21 mouse cellular contexts compared by ENCODE assay signal in the genomic region with DNA sequence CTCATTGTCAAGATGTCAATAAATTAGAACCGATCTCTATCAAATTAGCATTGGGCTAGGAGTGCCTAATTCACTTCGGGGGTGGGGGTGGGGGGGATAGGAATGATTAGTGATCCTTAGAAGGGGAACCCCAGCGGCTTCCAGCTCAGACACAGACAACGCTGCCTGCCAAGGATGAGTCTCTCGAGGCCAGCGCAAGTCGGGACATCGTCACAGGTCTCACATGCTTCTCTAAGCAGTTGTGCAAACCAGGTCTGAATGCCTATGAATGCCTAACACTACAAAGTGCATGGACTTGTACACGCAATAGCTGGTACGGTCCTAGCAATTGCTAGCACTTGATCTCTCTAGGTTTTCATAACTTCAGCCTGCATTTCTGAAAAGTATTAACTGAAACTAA.
DNase-seq lines count a peak whose midpoint lies in the region; ATAC-seq lines count a peak whose summit lies in the region.
"Had no signal": no experiment of that assay in that cellular context is flagged by ENCODE, and none has a peak within 500 bp of the region (broad histone marks: within the 10 kb centered on the region; RNA-seq: fewer than 3 reads in every experiment).

No protein-coding gene starts in this region.

- peaks cover 14% of the 10 kb centered on the region; the same call in 1 of the 2 replicates for H3K36me3 ChIP-seq in heart, embryonic 10.5 days
- H3K36me3 ChIP-seq in midbrain, embryonic 11.5 days (ENCODE audit: control insufficient read depth, insufficient read depth, low read length), result no peaks in the 10 kb centered on the region
- H3K36me3 ChIP-seq in midbrain, embryonic 16.5 days (ENCODE audit: control insufficient read depth, insufficient read depth, low read length), result peaks cover 3% of the 10 kb centered on the region; the same call in 1 of the 2 replicates

- peak; percentile 33 for DNase-seq in adrenal gland, adult 2 months
- DNase-seq in adrenal gland, postnatal 10 days, result no peak
- DNase-seq in adrenal gland, postnatal 14 days, result peak; percentile 38
- no peak for DNase-seq in adrenal gland, postnatal 25 days
- DNase-seq in heart, embryonic 10.5 days (ENCODE audit: low spot score), result peak; percentile 39
- DNase-seq in heart, postnatal 36 days, result no peak
- peak; percentile 75 for DNase-seq in midbrain, embryonic 11.5 days (ENCODE audit: low spot score, missing footprints)
- DNase-seq: adrenal gland, adult 8-10 months; B cell, adult 2 months; cerebellum, adult 11 months; cerebellum, adult 11-12 months; cerebellum, adult 18-20 months; cerebellum, adult 2 months; cerebellum, adult 8-10 months; cerebellum, adult 9-10 months had no signal

- 83% methylated on average over 10 of the region's 10 CpGs for WGBS in heart, embryonic 10.5 days
- 81% methylated on average over 10 of the region's 10 CpGs for WGBS in midbrain, embryonic 11.5 days
- 71% methylated on average over 10 of the region's 10 CpGs for WGBS in midbrain, embryonic 16.5 days

- H3K4me2 ChIP-seq in midbrain, embryonic 11.5 days, result no peak overlapping the region
- no peak overlapping the region for H3K4me2 ChIP-seq in midbrain, embryonic 16.5 days (ENCODE audit: low read length)

- 0 out of 2 replicates have a peak, but pooled peaks cover 4% of the 10 kb centered on the region for H3K4me1 ChIP-seq in heart, embryonic 10.5 days
- no peaks in the 10 kb centered on the region for H3K4me1 ChIP-seq in midbrain, embryonic 11.5 days (ENCODE audit: control insufficient read depth, insufficient read depth, low read length)
- H3K4me1 ChIP-seq in midbrain, embryonic 16.5 days (ENCODE audit: control insufficient read depth, insufficient read depth, low read length), result no peaks in the 10 kb centered on the region

- intact Hi-C loops in heart, postnatal 36 days (cut with DNase I), result no loop called here

- ATAC-seq in midbrain, embryonic 11.5 days (ENCODE audit: low FRiP score), result no peak
- ATAC-seq in midbrain, embryonic 16.5 days, result no peak
- ATAC-seq: activated CD4-positive, CD25-positive, alpha-beta regulatory T cell, adult 4 months; CD4-positive, CD25-positive, alpha-beta regulatory T cell, adult 4 months; Patski had no signal

- no peaks in the 10 kb centered on the region for H3K27me3 ChIP-seq in heart, embryonic 10.5 days (ENCODE audit: insufficient read depth, poor library complexity, severe bottlenecking)
- H3K27me3 ChIP-seq in midbrain, embryonic 11.5 days (ENCODE audit: control insufficient read depth, insufficient read depth, low read length), result no peaks in the 10 kb centered on the region
- no peaks in the 10 kb centered on the region for H3K27me3 ChIP-seq in midbrain, embryonic 16.5 days (ENCODE audit: control insufficient read depth, insufficient read depth, low read depth, low read length)
- H3K27me3 ChIP-seq: CH12.LX, Patski had no signal

- H3K9ac ChIP-seq in midbrain, embryonic 11.5 days (ENCODE audit: low read length), result no peak overlapping the region
- no peak overlapping the region for H3K9ac ChIP-seq in midbrain, embryonic 16.5 days (ENCODE audit: low read depth, low read length)

- no peak overlapping the region for H3K27ac ChIP-seq in heart, embryonic 10.5 days
- no peak overlapping the region for H3K27ac ChIP-seq in midbrain, embryonic 11.5 days (ENCODE audit: low read depth, low read length)
- H3K27ac ChIP-seq in midbrain, embryonic 16.5 days (ENCODE audit: low read length), result no peak overlapping the region

- H3K4me3 ChIP-seq in heart, embryonic 10.5 days, result no peak overlapping the region
- H3K4me3 ChIP-seq in midbrain, embryonic 11.5 days (ENCODE audit: low read depth, low read length), result no peak overlapping the region
- no peak overlapping the region for H3K4me3 ChIP-seq in midbrain, embryonic 16.5 days (ENCODE audit: low read depth, low read length)

- no peaks in the 10 kb centered on the region for H3K9me3 ChIP-seq in heart, embryonic 10.5 days
- H3K9me3 ChIP-seq in midbrain, embryonic 11.5 days (ENCODE audit: control insufficient read depth, low read length), result no peaks in the 10 kb centered on the region
- no peaks in the 10 kb centered on the region for H3K9me3 ChIP-seq in midbrain, embryonic 16.5 days (replicated peaks; ENCODE audit: control insufficient read depth, low read length, poor library complexity, severe bottlenecking)
- H3K9me3 ChIP-seq: G1E had no signal

Comparison
In these comparisons a context has a peak if more than half of its experiments do, and no peak if none do; other contexts are left out.
1. DNase-seq: peak in adrenal gland, adult 2 months (single experiment), adrenal gland, postnatal 14 days (single experiment), heart, embryonic 10.5 days (single experiment) and midbrain, embryonic 11.5 days (single experiment); none in adrenal gland, postnatal 10 days (single experiment), adrenal gland, postnatal 25 days (single experiment) and heart, postnatal 36 days (0 of 2).